25 mouse cellular contexts compared by ENCODE assay signal in genomic region chr11:8686061-8686460, GRCm38 (mm10).
"Had no signal": no experiment of that assay in that cellular context is flagged by ENCODE, and none has a peak within 500 bp of the region (broad histone marks: within the 10 kb centered on the region; RNA-seq: fewer than 3 reads in every experiment).

No protein-coding gene starts in this region.

- H3K4me3 ChIP-seq: heart, adult 2 months; heart, embryonic 13.5 days; heart, embryonic 15.5 days; hindbrain, embryonic 12.5 days; intestine, embryonic 15.5 days; limb, embryonic 10.5 days; limb, embryonic 12.5 days had no signal

- H3K27ac ChIP-seq: heart, adult 2 months; heart, embryonic 13.5 days; heart, embryonic 15.5 days; hindbrain, embryonic 12.5 days; hindbrain, embryonic 14.5 days; intestine, embryonic 15.5 days; kidney, postnatal 0 days; limb, embryonic 10.5 days; limb, embryonic 12.5 days had no signal

- H3K9ac ChIP-seq: heart, embryonic 13.5 days; heart, embryonic 15.5 days; hindbrain, embryonic 12.5 days; hindbrain, embryonic 14.5 days; intestine, embryonic 15.5 days; limb, embryonic 12.5 days had no signal

- ATAC-seq: hindbrain, embryonic 16.5 days; inflammation-experienced regulatory T-cells, adult 6 months; intestine, postnatal 0 days had no signal

- H3K36me3 ChIP-seq: heart, embryonic 13.5 days; heart, embryonic 15.5 days; hindbrain, embryonic 12.5 days; intestine, embryonic 15.5 days; limb, embryonic 10.5 days; limb, embryonic 12.5 days had no signal

- H3K4me2 ChIP-seq: heart, embryonic 13.5 days; heart, embryonic 15.5 days; hindbrain, embryonic 12.5 days; hindbrain, embryonic 14.5 days; intestine, embryonic 15.5 days; limb, embryonic 12.5 days; liver, embryonic 11.5 days had no signal

- DNase-seq: gastrocnemius, postnatal 14 days; gastrocnemius, postnatal 36 days; heart, adult 11 months; heart, adult 2 months; heart, postnatal 14 days; heart, postnatal 36 days; kidney, adult 18-20 months; kidney, adult 8-10 months; kidney, postnatal 14 days; kidney, postnatal 36 days; layer of hippocampus, adult 9-11 months; layer of hippocampus, postnatal 36 days; liver had no signal

- H3K9me3 ChIP-seq: heart, embryonic 13.5 days; heart, embryonic 15.5 days; hindbrain, embryonic 12.5 days; intestine, embryonic 15.5 days; limb, embryonic 10.5 days; limb, embryonic 12.5 days had no signal

- H3K27me3 ChIP-seq: heart, embryonic 13.5 days; heart, embryonic 15.5 days; hindbrain, embryonic 12.5 days; intestine, embryonic 15.5 days; limb, embryonic 12.5 days had no signal
